10 mouse cellular contexts compared by ENCODE assay signal in the genomic region with DNA sequence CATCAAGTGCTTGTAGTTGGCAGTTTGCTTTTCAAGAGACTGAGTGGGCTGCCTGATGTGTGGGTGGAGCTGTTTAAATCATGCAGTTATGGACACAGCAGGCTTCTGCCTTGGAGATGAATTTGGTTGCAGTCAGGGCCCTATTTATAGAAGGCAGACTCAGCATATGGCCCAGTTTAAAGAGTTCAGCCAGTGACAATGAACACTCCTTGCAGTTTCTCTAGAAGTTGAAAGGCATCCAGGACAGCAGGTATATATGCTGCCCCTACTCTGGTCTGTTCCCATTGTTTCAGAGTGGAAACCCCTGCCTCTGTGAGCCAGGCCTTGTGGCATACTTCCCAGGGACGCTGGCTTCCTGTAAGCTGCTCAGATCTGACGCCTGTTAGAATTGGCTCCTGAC.
DNase-seq lines count a peak whose midpoint lies in the region; ATAC-seq and TF ChIP-seq lines count a peak whose summit lies in the region.
"Had no signal": no experiment of that assay in that cellular context is flagged by ENCODE, and none has a peak within 500 bp of the region (broad histone marks: within the 10 kb centered on the region; RNA-seq: fewer than 3 reads in every experiment).

No protein-coding gene starts in this region.

- no peak for TF ChIP-seq POLR2A in cerebellum, adult 2 months (IDR thresholded peaks at IDR 0.05; ENCODE audit: borderline replicate concordance, insufficient read depth, low read length)

- H3K4me2 ChIP-seq in heart, embryonic 14.5 days (ENCODE audit: low read length), result no peak overlapping the region

- peak; percentile 22 for DNase-seq in gastrocnemius, postnatal 14 days
- no peak for DNase-seq in gastrocnemius, postnatal 4 days (ENCODE audit: low spot score in 2 of 2)
- peak; percentile 53 to 73 for DNase-seq in cerebellum, adult 2 months
- DNase-seq in left cerebral cortex, adult 9 months (ENCODE audit: low spot score in 2 of 2), result peak; percentile 73 to 89
- no peak for DNase-seq in thymus, postnatal 10 days (ENCODE audit: low spot score in 2 of 2)
- no peak for DNase-seq in lung, postnatal 4 days
- DNase-seq: kidney, adult 8-10 months had no signal

- peaks cover 27% of the 10 kb centered on the region for H3K4me1 ChIP-seq in cerebellum, adult 2 months (ENCODE audit: control insufficient read depth, insufficient read depth, low read length)
- H3K4me1 ChIP-seq in heart, embryonic 14.5 days (ENCODE audit: control insufficient read depth in 2 of 2, insufficient read depth in 2 of 2, low read length in 2 of 2), result peaks cover 21 to 29% of the 10 kb centered on the region in 2 experiments

- no peak overlapping the region for H3K9ac ChIP-seq in heart, embryonic 14.5 days (ENCODE audit: low read length)

- H3K27me3 ChIP-seq in cerebellum, adult 2 months (ENCODE audit: control insufficient read depth, insufficient read depth, low read length), result no peaks in the 10 kb centered on the region
- no peaks in the 10 kb centered on the region for H3K27me3 ChIP-seq in heart, embryonic 14.5 days (ENCODE audit: control insufficient read depth, insufficient read depth, low read length)
- H3K27me3 ChIP-seq: CH12.LX had no signal

- no peak for ATAC-seq in heart, embryonic 14.5 days (ENCODE audit: insufficient number of reproducible peaks, insufficient read depth, low FRiP score, low read depth)
- ATAC-seq in CD4-positive, CD25-positive, alpha-beta regulatory T cell, adult 4 months, result no peak

- intact Hi-C loops in gastrocnemius, postnatal 14 days (cut with DNase I; ENCODE audit: low total_unique reads), result no loop called here

- H3K27ac ChIP-seq in cerebellum, adult 2 months (ENCODE audit: insufficient read depth, low read length), result no peak overlapping the region
- peak overlapping the region; percentile 3 to 39; a peak in 2 of 4 replicates for H3K27ac ChIP-seq in heart, embryonic 14.5 days (replicated peaks in 1 of 2; ENCODE audit: control insufficient read depth in 1 of 2, insufficient read depth in 1 of 2, low read depth in 2 of 2, low read length in 2 of 2)

- no peak overlapping the region for H3K4me3 ChIP-seq in cerebellum, adult 2 months (replicated peaks; ENCODE audit: insufficient read depth, low read depth, low read length)
- no peak overlapping the region for H3K4me3 ChIP-seq in heart, embryonic 14.5 days (ENCODE audit: control insufficient read depth in 1 of 2, insufficient read depth in 1 of 2, low read depth in 1 of 2, low read length in 2 of 2)

- WGBS in cerebellum, adult 2 months, result 0% methylated on average over 2 of the region's 2 CpGs
- WGBS in heart, embryonic 14.5 days, result 28% methylated on average over 2 of the region's 2 CpGs

- no peak for TF ChIP-seq CTCF in cerebellum, adult 2 months (IDR thresholded peaks at IDR 0.05; ENCODE audit: borderline replicate concordance, insufficient read depth, low read depth, low read length)

- no peaks in the 10 kb centered on the region for H3K36me3 ChIP-seq in heart, embryonic 14.5 days (ENCODE audit: control insufficient read depth, insufficient read depth, low read length)

- no peaks in the 10 kb centered on the region for H3K9me3 ChIP-seq in heart, embryonic 14.5 days (ENCODE audit: control insufficient read depth, low read length)

Comparison
In these comparisons a context has a peak if more than half of its experiments do, and no peak if none do; other contexts are left out.
1. DNase-seq: peak in gastrocnemius, postnatal 14 days (single experiment), cerebellum, adult 2 months (2 of 2) and left cerebral cortex, adult 9 months (2 of 2); none in gastrocnemius, postnatal 4 days (0 of 2), thymus, postnatal 10 days (0 of 2) and lung, postnatal 4 days (0 of 2).